Mouse (Mus musculus): ENCODE results near the gene Nfrkb. TPM values are rescaled to one million over a fixed set of nuclear protein-coding genes. Genes with fewer than 3 reads are reported as not detected.

Gene Nfrkb
- polyA plus RNA-seq, 1 experiment from 2014 or later: 27.3 TPM

- no peak for ATAC-seq (replicated peaks)
- H3K4me1 ChIP-seq: peaks cover 7% of the 10 kb centered on the region
- 54% methylated on average over 9 of the region's 9 CpGs for WGBS
- no peaks in the 10 kb centered on the region for H3K9me3 ChIP-seq
- H3K27ac ChIP-seq (replicated peaks): no peak overlapping the region
- H3K9ac ChIP-seq (replicated peaks): no peak overlapping the region
- H3K4me3 ChIP-seq: no peak overlapping the region
- H3K36me3 ChIP-seq: no peaks in the 10 kb centered on the region
- peaks cover 15% of the 10 kb centered on the region for H3K27me3 ChIP-seq
- no peak overlapping the region for H3K4me2 ChIP-seq (replicated peaks)
Measured at GRCm38 (mm10) chr9:31463190-31463589, 77.2 kb downstream of the Nfrkb start.

- peak within 1 kb of the TSS; percentile 26 for H3K4me2 ChIP-seq (replicated peaks)
- H3K9me3 ChIP-seq: no peaks in the 10 kb centered on the region
- peaks cover 7% of the 10 kb centered on the region for H3K4me1 ChIP-seq
- ATAC-seq (replicated peaks): no peak
- no peak within 1 kb of the TSS for H3K27ac ChIP-seq (replicated peaks)
- H3K36me3 ChIP-seq: no peaks in the 10 kb centered on the region
- peaks cover 15% of the 10 kb centered on the region for H3K27me3 ChIP-seq
- no peak within 1 kb of the TSS for H3K9ac ChIP-seq (replicated peaks)
- WGBS: 7% methylated on average over 33 of the region's 33 CpGs
- peak within 1 kb of the TSS; percentile 14; the same call in 1 of the 2 replicates for H3K4me3 ChIP-seq
Measured at GRCm38 (mm10) chr9:31463692-31464474, 77.9 kb downstream of the Nfrkb start, which contains the start of gene Tmem45b. Gene Tmem45b, minus strand, starts transcription at chr9:31464462.

Other genes with a start within 250 kb of the Nfrkb start
- 210 and 227 TPM in 2 replicates for gene Aplp2, start 174.4 kb upstream of the Nfrkb start, polyA plus RNA-seq (2015; fragmentation: Nextera tagmentation; extraction: Ambion mirVana)
- gene Prdm10, start 105.7 kb upstream of the Nfrkb start, polyA plus RNA-seq (2015; fragmentation: Nextera tagmentation; extraction: Ambion mirVana): 10.2 and 10.4 TPM in 2 replicates
- gene Tmem45b, start 78.3 kb downstream of the Nfrkb start, polyA plus RNA-seq (2015; fragmentation: Nextera tagmentation; extraction: Ambion mirVana): 0.09 TPM in 1 of 2 replicates, not detected in the other